Mouse (Mus musculus) olfactory bulb, adult 2 months (tissue): ENCODE data around the gene Vps26a.

Experiments
- CTCF ChIP-seq: fragments of 200-500 bp; IDR thresholded peaks from 2 replicates; pipeline ENCODE4 v1.5.1; 2012; ENCODE audit warnings: low read depth, mild to moderate bottlenecking, low read length, moderate library complexity; ENCODE audit not compliant: insufficient read depth
- POLR2A ChIP-seq: fragments of 200-500 bp; IDR thresholded peaks from 2 replicates; pipeline ENCODE4 v1.6.1; 2012; ENCODE audit warnings: mild to moderate bottlenecking, low read depth, low read length, moderate library complexity; ENCODE audit not compliant: insufficient read depth

DNA sequence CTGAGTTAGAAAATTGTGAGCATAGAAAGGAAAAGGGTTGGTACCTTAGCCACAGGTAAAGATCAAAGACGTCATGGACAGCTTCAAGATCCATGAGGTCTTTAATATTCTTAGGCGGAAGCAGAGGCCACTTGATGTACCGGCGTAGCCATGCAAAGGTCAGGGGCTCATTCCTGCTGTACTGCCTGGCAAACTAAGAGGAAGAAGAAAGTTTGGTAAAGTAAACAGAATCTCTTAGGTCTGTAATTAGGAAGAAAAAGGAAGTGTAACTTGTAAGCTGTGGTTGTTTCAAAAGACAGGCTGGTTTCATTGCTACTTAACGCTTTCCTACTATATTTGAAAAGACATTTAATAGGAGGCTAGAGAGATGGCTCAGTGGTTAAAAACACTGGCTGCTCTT lies 56.2 kb downstream of the Vps26a start:
- no peak for TF ChIP-seq CTCF
- no peak for TF ChIP-seq POLR2A
